Mouse (Mus musculus) embryonic facial prominence, embryonic 15.5 days (tissue): ENCODE results near the gene Olfr747. TPM values are rescaled to one million over a fixed set of nuclear protein-coding genes. Genes with fewer than 3 reads are reported as not detected.
"Not testable (repeated sequence)": the region's sequence is repeated elsewhere in the genome, so short reads cannot be mapped to it uniquely, and the experiment has no call there.

Experiments
- ATAC-seq: fragments of 200-750 bp; cut with Nextera tagmentation; 2 replicates; pipeline ENCODE4 v1.8.0; 2017; ENCODE audit warnings: low read depth, moderate TSS enrichment; ENCODE audit not compliant: insufficient number of reproducible peaks, low FRiP score, low TSS enrichment
- H3K27ac ChIP-seq: fragments of 300-500 bp; sonication (generic); replicated peaks from 2 replicates; pipeline ENCODE4 v1.5.1; 2015; ENCODE audit warnings: mild to moderate bottlenecking, inconsistent platforms
- H3K27me3 ChIP-seq: fragments of 300-500 bp; sonication (generic); 2 replicates; pipeline ENCODE4 v1.6.1; 2015; ENCODE audit warnings: inconsistent platforms
- H3K36me3 ChIP-seq: fragments of 300-500 bp; sonication (generic); 2 replicates; pipeline ENCODE4 v1.6.1; 2015; ENCODE audit warnings: mild to moderate bottlenecking, inconsistent platforms
- H3K4me1 ChIP-seq: fragments of 300-500 bp; sonication (generic); 2 replicates; pipeline ENCODE4 v1.6.1; 2015; ENCODE audit warnings: inconsistent platforms
- H3K4me2 ChIP-seq: fragments of 300-500 bp; sonication (generic); replicated peaks from 2 replicates; pipeline ENCODE4 v1.6.1; 2015; ENCODE audit warnings: mild to moderate bottlenecking, inconsistent platforms
- H3K4me3 ChIP-seq: fragments of 300-500 bp; sonication (generic); replicated peaks from 2 replicates; pipeline ENCODE4 v1.5.1; 2015; ENCODE audit warnings: mild to moderate bottlenecking, inconsistent platforms
- H3K9ac ChIP-seq: fragments of 300-500 bp; sonication (generic); 2 replicates; pipeline ENCODE4 v1.6.1; 2015; ENCODE audit warnings: inconsistent platforms
- H3K9me3 ChIP-seq: fragments of 300-500 bp; sonication (generic); replicated peaks from 2 replicates; pipeline ENCODE4 v1.6.1; 2016; ENCODE audit warnings: inconsistent platforms
- WGBS: fragments of 180-500 bp; shearing (Covaris S2); methylation state at CpG from one replicate; pipeline ENCODE4 v1.1.7; 2015; 5-methylcytosine and 5-hydroxymethylcytosine counted together
- polyA plus RNA-seq: library from polyadenylated mRNA; unstranded; fragments of >200 nt; fragmentation: Nextera tagmentation; extraction: Ambion mirVana; gene quantifications from 2 replicates; pipeline ENCODE4 v1.2.1, GENCODE M21; 2015

Olfr747 gene
- not detected in 2 replicates for polyA plus RNA-seq

- no peak for ATAC-seq
- H3K9me3 ChIP-seq, result no peaks in the 10 kb centered on the region
- 86% methylated on average over 3 of the region's 3 CpGs for WGBS
- H3K27me3 ChIP-seq, result no peaks in the 10 kb centered on the region
- H3K4me1 ChIP-seq, result no peaks in the 10 kb centered on the region
- no peak within 1 kb of the TSS for H3K9ac ChIP-seq
- H3K4me2 ChIP-seq, result no peak within 1 kb of the TSS
- H3K4me3 ChIP-seq, result no peak within 1 kb of the TSS
- H3K27ac ChIP-seq, result no peak within 1 kb of the TSS
- no peaks in the 10 kb centered on the region for H3K36me3 ChIP-seq
Measured at GRCm38 (mm10) chr14:50693106-50693505, at the start of gene Olfr747. Gene Olfr747 (minus strand): TSS chr14:50693206.

- no peak for ATAC-seq
- Histone ChIP-seq H3K4me2 (no peak overlapping the region), H3K27ac (no peak overlapping the region), H3K9ac (no peak overlapping the region), H3K36me3 (no peaks in the 10 kb centered on the region), H3K9me3 (no peaks in the 10 kb centered on the region), H3K27me3 (no peaks in the 10 kb centered on the region), H3K4me1 (no peaks in the 10 kb centered on the region), H3K4me3 (no peak overlapping the region)
- WGBS, result 70% methylated on average over 2 of the region's 2 CpGs
Measured at GRCm38 (mm10) chr14:50741584-50741983, 48.6 kb upstream of the Olfr747 start.

GRCm38 (mm10) chr14:50740334-50740733, 47.3 kb upstream of the Olfr747 start:
- H3K9me3 ChIP-seq, result no peaks in the 10 kb centered on the region
- H3K27ac ChIP-seq, result no peak overlapping the region
- 67% methylated on average over 2 of the region's 2 CpGs for WGBS
- H3K4me2 ChIP-seq, result no peak overlapping the region
- no peak for ATAC-seq
- no peak overlapping the region for H3K9ac ChIP-seq
- H3K36me3 ChIP-seq, result no peaks in the 10 kb centered on the region
- no peaks in the 10 kb centered on the region for H3K4me1 ChIP-seq
- no peaks in the 10 kb centered on the region for H3K27me3 ChIP-seq
- no peak overlapping the region for H3K4me3 ChIP-seq

- H3K27me3 ChIP-seq, H3K36me3 ChIP-seq, H3K4me3 ChIP-seq, H3K4me1 ChIP-seq, ATAC-seq, H3K4me2 ChIP-seq, H3K9me3 ChIP-seq, H3K9ac ChIP-seq, H3K27ac ChIP-seq: not testable (repeated sequence)
- 77% methylated on average over 4 of the region's 4 CpGs for WGBS
Measured at GRCm38 (mm10) chr14:50722371-50722770, 29.4 kb upstream of the Olfr747 start.

GRCm38 (mm10) chr14:50719875-50720274, 26.9 kb upstream of the Olfr747 start:
- H3K36me3 ChIP-seq, H3K9me3 ChIP-seq, H3K4me3 ChIP-seq, H3K4me1 ChIP-seq, ATAC-seq, H3K27ac ChIP-seq, H3K27me3 ChIP-seq, H3K4me2 ChIP-seq, H3K9ac ChIP-seq: not testable (repeated sequence)
- WGBS, result 88% methylated on average over 15 of the region's 15 CpGs

GRCm38 (mm10) chr14:50707073-50707472, 14.1 kb upstream of the Olfr747 start, which contains the start of gene Olfr748:
Gene Olfr748 (plus strand): TSS chr14:50707373.
- Histone ChIP-seq H3K4me2 (no peak within 1 kb of the TSS), H3K27me3 (no peaks in the 10 kb centered on the region), H3K9me3 (no peaks in the 10 kb centered on the region), H3K4me3 (no peak within 1 kb of the TSS), H3K4me1 (no peaks in the 10 kb centered on the region), H3K9ac (no peak within 1 kb of the TSS), H3K27ac (no peak within 1 kb of the TSS), H3K36me3 (no peaks in the 10 kb centered on the region)
- WGBS, result 60% methylated on average over 1 of the region's 1 CpGs
- ATAC-seq, result no peak

GRCm38 (mm10) chr14:50646783-50647182, 46.2 kb downstream of the Olfr747 start, which contains the start of gene Olfr746:
Gene Olfr746 (plus strand): TSS chr14:50647083.
- ATAC-seq, result no peak
- Histone ChIP-seq H3K36me3 (no peaks in the 10 kb centered on the region), H3K27ac (no peak within 1 kb of the TSS), H3K4me1 (no peaks in the 10 kb centered on the region), H3K9ac (no peak within 1 kb of the TSS), H3K27me3 (no peaks in the 10 kb centered on the region), H3K9me3 (no peaks in the 10 kb centered on the region), H3K4me3 (no peak within 1 kb of the TSS), H3K4me2 (no peak within 1 kb of the TSS)

- Histone ChIP-seq H3K4me1 (no peaks in the 10 kb centered on the region), H3K27ac (no peak within 1 kb of the TSS), H3K36me3 (no peaks in the 10 kb centered on the region), H3K27me3 (no peaks in the 10 kb centered on the region), H3K9ac (no peak within 1 kb of the TSS), H3K9me3 (no peaks in the 10 kb centered on the region; the same call in 1 of the 2 replicates), H3K4me3 (no peak within 1 kb of the TSS), H3K4me2 (no peak within 1 kb of the TSS)
- WGBS, result 77% methylated on average over 2 of the region's 2 CpGs
- no peak for ATAC-seq
Measured at GRCm38 (mm10) chr14:50639088-50639487, 53.9 kb downstream of the Olfr747 start, which contains the start of gene Olfr745. Gene Olfr745 (plus strand): TSS chr14:50639388.

Other genes starting within 250 kb of the Olfr747 start
- gene Olfr740, start 247.7 kb downstream of the Olfr747 start, polyA plus RNA-seq, result 0.05 TPM in 1 of 2 replicates, not detected in the other
- not detected in 2 replicates for gene Olfr741, start 220.5 kb downstream of the Olfr747 start, polyA plus RNA-seq
- not detected in 2 replicates for gene Olfr742, start 189.6 kb downstream of the Olfr747 start, polyA plus RNA-seq
- not detected in 2 replicates for gene Olfr743, start 171.4 kb downstream of the Olfr747 start, polyA plus RNA-seq
- gene Olfr744, start 78.3 kb downstream of the Olfr747 start, polyA plus RNA-seq, result 0.15 and 0.25 TPM in 2 replicates
- 1.3 TPM in 2 replicates for gene Olfr745, start 53.8 kb downstream of the Olfr747 start, polyA plus RNA-seq
- gene Olfr746, start 46.1 kb downstream of the Olfr747 start, polyA plus RNA-seq, result 0.17 TPM in 1 of 2 replicates, not detected in the other
- 0.05 and 0.08 TPM in 2 replicates for gene Olfr748, start 14.2 kb upstream of the Olfr747 start, polyA plus RNA-seq
- gene Olfr749, start 51.9 kb upstream of the Olfr747 start, polyA plus RNA-seq, result 0.43 TPM in 1 of 2 replicates, not detected in the other
- 71.5 and 80.0 TPM in 2 replicates for gene Ttc5, start 92.3 kb upstream of the Olfr747 start, polyA plus RNA-seq
- gene Ccnb1ip1, start 114.5 kb upstream of the Olfr747 start, polyA plus RNA-seq, result not detected in 2 replicates
- 58.4 and 59.3 TPM in 2 replicates for gene Parp2, start 114.6 kb upstream of the Olfr747 start, polyA plus RNA-seq
- 5.2 and 7.1 TPM in 2 replicates for gene Tep1, start 177.4 kb upstream of the Olfr747 start, polyA plus RNA-seq
- 0.24 and 0.45 TPM in 2 replicates for gene Klhl33, start 204.3 kb upstream of the Olfr747 start, polyA plus RNA-seq
- gene Osgep, start 231.7 kb upstream of the Olfr747 start, polyA plus RNA-seq, result 155 and 158 TPM in 2 replicates
- gene Apex1, start 231.8 kb upstream of the Olfr747 start, polyA plus RNA-seq, result 187 and 190 TPM in 2 replicates
- gene Pip4p1, start 237.7 kb upstream of the Olfr747 start, polyA plus RNA-seq, result 53.8 and 57.4 TPM in 2 replicates
- 55.5 and 56.7 TPM in 2 replicates for gene Pnp, start 237.9 kb upstream of the Olfr747 start, polyA plus RNA-seq